Mouse (Mus musculus) lung, adult 2 months (tissue): ENCODE results near the gene Il6ra.

Experiments
- CTCF ChIP-seq: fragments of 200-500 bp; IDR thresholded peaks from 2 replicates; pipeline ENCODE4 v1.5.1; 2011; ENCODE audit warnings: mild to moderate bottlenecking, low read length, control low read depth; ENCODE audit not compliant: insufficient read depth
- POLR2A ChIP-seq: fragments of 200-500 bp; IDR thresholded peaks from 2 replicates; pipeline ENCODE4 v1.6.1; 2011; ENCODE audit warnings: low read depth, mild to moderate bottlenecking, control low read depth, low read length, borderline replicate concordance; ENCODE audit errors: extremely low read depth

GRCm38 (mm10) chr3:89956177-89956971, 43.4 kb upstream of the Il6ra start:
- TF ChIP-seq POLR2A: no peak
- TF ChIP-seq CTCF: no peak
